8 mouse cellular contexts compared by ENCODE assay signal in the genomic region with DNA sequence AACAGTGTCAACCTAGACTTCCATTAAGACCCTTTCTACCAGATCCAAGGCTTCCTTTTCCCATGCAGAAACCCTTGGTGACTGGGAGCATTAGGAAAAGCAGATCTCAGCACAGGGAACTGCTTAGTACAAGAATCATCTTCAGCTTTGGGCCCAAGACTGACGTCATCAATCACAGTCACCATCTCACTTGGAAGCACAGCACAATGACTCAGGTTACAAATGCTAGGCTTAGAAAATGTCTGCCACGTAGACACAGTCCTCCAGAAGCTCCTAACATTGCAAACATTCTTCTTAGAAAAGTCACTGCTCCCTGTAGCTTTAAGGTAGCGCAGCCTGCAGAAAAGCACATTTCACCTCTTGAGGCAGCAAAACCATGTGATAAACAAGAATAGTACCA.
"Had no signal": no experiment of that assay in that cellular context is flagged by ENCODE, and none has a peak within 500 bp of the region (broad histone marks: within the 10 kb centered on the region; RNA-seq: fewer than 3 reads in every experiment).

No protein-coding gene starts in this region.

- DNase-seq: kidney, postnatal 25 days; layer of hippocampus, adult 9-11 months; liver, embryonic 13.5 days; lung, embryonic 14.5 days; right cerebral cortex, adult 18-20 months; right cerebral cortex, postnatal 14 days; right cerebral cortex, postnatal 4 days; thymus, postnatal 25 days had no signal
